Mouse (Mus musculus) embryonic fibroblast, embryonic 13.5 days (primary cell): Measurements from ENCODE around the gene Hivep3. TPM values are rescaled to one million over a fixed set of nuclear protein-coding genes. Genes with fewer than 3 reads are reported as not detected.
A peak's percentile ranks its signal among the peaks of the same experiment; 100 is the strongest.

Experiments
- H3K27ac ChIP-seq: 2 replicates; pipeline ENCODE4 v1.5.1; 2012; ENCODE audit warnings: low read length, control low read depth, inconsistent platforms; ENCODE audit not compliant: insufficient read depth
- H3K4me1 ChIP-seq: 2 replicates; pipeline ENCODE4 v1.6.1; 2011; ENCODE audit warnings: low read length; ENCODE audit not compliant: control insufficient read depth, insufficient read depth
- H3K4me3 ChIP-seq: 2 replicates; pipeline ENCODE4 v1.5.1; 2011; ENCODE audit warnings: mild to moderate bottlenecking, control low read depth, low read length; ENCODE audit not compliant: insufficient read depth
- CTCF ChIP-seq: IDR thresholded peaks from 2 replicates; pipeline ENCODE4 v1.5.1; 2011; ENCODE audit warnings: mild to moderate bottlenecking, control low read depth, low read length, moderate library complexity, borderline replicate concordance; ENCODE audit not compliant: insufficient read depth
- POLR2A ChIP-seq: IDR thresholded peaks from 2 replicates; pipeline ENCODE4 v1.6.1; 2011; ENCODE audit warnings: low read depth, mild to moderate bottlenecking, control low read depth, low read length, moderate library complexity
- polyA plus RNA-seq: library from polyadenylated mRNA; stranded (reverse); fragments of >200 nt; gene quantifications from 2 replicates; pipeline ENCODE4 v1.2.4, GENCODE M21; 2011; ENCODE audit warnings: low read depth; ENCODE audit not compliant: missing spikeins, insufficient read length

Gene Hivep3
- polyA plus RNA-seq, 1 experiment = 3.8 TPM

DNA sequence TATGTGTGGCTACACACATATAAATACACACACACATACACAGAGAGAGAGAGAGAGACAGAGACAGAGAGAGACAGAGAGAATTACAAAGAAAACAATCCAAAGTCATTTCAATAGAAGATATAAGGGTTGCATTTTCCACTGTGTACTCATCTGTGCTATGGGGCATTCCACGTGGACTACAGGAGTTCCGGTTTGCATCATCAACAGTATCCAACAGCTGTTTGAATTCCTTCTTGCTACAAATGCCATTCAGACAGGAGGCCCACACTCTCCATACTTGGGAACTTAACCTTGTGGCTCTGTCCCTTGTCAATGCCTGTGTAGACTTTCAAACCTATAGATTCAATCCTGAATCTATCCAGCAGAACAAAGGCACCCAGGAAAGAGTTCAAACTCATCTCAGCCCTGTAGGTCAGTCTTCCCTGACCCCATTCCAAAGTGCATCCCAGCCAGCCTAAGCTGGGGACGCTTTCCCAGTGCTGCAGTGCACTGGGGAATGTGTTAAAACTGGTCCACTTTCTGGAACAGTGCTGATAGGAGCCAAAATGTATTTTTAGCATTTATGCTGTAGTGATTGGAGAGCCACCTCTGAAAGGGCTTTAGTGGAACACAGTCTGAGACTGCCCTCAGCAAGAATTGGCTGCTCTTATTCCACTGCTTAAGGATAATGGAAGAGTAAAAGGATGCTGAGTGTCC, 335.4 kb downstream of the Hivep3 start:
- Histone ChIP-seq H3K4me3 (no peak overlapping the region), H3K27ac (no peak overlapping the region)
- no peak for TF ChIP-seq POLR2A
- TF ChIP-seq CTCF = no peak

DNA sequence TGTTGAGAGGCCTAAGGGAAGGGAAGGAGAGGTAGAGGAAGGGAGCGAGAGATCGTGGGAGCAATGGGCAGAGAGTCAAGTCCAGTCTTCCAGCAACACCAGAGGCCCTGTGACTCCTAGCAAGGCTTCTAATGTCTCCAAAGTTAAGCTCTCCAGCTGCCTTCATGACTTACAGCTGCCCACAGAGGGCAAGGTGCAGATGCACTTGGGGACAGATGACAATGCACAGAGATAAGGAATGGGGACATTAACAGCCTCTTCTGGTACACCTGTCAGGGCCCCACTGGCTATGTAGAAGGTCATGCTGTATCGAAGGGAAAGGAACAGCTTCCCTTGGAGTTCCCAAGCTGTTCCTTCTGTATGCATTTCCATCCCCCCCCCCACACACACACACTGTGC, 336.0 kb downstream of the Hivep3 start:
- no peak overlapping the region for H3K4me3 ChIP-seq
- peaks cover 6% of the 10 kb centered on the region for H3K4me1 ChIP-seq
- TF ChIP-seq POLR2A (no peak), CTCF (no peak)
- H3K27ac ChIP-seq = no peak overlapping the region

More for the DNA sequence above, 335.4 kb downstream of the Hivep3 start:
- H3K4me1 ChIP-seq = peaks cover 6% of the 10 kb centered on the region

DNA sequence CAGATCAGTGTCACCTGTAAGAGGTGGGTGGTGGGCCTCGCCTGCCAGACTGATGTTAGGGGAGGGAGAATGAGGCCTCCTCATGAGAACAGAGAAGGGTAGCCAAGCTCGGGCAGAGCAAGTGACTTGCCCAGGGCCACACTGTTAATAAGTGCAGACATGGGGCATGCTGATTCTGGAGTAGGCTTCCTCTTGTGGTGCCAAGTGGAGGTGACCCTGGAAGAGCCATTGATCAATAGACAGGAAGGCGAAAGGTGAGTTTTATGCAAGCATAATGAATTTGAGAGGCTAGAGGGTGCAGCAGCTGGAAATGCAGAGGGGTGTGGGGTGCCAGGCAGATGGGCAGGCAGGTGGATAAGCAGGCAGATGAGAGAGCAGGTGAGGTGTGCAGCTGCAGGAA, 337.8 kb downstream of the Hivep3 start:
- TF ChIP-seq POLR2A (no peak), CTCF (no peak)

DNA sequence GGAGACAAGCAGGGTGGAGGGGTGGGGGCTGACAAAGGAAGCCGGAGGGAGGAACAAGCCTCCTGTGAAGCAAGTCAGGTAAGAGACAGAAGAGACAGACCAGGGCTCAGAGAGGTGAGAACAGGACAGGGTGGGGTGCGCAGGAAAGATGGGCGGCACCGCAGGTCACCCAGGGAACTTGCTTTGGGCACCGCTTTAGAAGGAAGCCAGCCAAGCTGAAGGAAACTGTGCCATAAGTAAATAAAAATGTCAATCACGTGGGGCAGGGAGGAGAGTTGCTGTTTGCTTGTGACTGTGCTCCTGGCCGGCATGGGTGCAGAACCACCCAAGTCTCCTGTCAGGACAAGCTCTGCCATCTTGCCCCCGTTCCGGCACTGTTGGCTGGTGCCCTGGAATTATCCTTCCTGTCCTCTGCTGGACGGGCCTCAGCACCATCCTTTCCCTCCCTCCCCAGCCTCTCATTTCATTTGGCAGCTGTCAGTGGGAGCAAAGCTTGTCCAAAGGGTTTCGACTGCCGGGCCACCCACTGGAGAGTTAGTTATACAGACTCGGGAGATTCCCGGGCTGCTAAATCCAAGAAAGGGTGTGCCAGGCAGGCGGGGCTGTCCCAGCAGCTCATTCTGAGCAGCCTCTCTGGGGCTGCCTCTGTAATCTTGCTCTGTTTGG, 338.4 kb downstream of the Hivep3 start:
- H3K27ac ChIP-seq = no peak overlapping the region
- peaks cover 4% of the 10 kb centered on the region for H3K4me1 ChIP-seq
- no peak overlapping the region for H3K4me3 ChIP-seq
- TF ChIP-seq POLR2A = no peak
- no peak for TF ChIP-seq CTCF

More for the DNA sequence above, 337.8 kb downstream of the Hivep3 start:
- H3K4me1 ChIP-seq = peaks cover 6% of the 10 kb centered on the region
- H3K27ac ChIP-seq = no peak overlapping the region
- no peak overlapping the region for H3K4me3 ChIP-seq

DNA sequence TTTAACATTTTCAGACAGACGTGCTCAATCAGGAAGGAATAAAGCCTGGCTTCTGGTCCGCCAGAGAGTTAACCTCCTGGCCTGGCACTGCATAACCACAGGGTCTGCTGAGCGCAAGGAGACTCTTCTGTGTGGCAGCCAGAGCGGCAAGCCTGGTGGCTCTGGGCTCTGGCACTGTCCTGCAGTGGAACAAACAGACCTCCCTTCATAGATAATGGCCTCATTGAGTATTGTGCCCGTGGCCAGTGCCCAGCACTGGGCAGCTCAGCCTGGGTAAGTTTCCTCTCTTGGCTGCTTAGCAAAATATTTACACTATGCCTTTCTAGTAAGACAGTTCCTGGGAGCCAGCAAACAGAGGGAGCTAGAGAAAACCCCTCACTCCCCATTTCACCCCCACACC, 340.5 kb downstream of the Hivep3 start:
- no peak for TF ChIP-seq CTCF
- TF ChIP-seq POLR2A = no peak

DNA sequence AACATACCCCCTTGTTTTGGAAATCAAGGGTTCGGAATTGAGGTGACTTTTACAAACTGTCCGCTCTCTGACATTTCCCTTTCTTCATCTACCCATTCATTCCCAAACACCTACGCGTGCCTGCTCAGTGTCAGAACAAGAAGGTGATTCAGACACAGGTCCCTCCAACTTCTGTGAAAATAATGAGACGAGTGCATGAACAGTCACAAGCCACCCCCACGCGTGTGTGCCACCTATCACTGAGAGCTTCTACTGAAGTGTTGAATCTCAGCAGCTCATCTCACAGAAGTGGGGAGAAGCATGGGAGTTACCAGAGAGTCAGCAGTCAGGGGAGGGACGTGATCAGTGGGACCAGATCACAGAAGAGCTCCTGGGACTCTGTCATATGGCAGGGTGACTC, 343.7 kb downstream of the Hivep3 start:
- TF ChIP-seq POLR2A (no peak), CTCF (no peak)
- Histone ChIP-seq H3K4me1 (no peaks in the 10 kb centered on the region), H3K27ac (no peak overlapping the region), H3K4me3 (no peak overlapping the region)

More for the DNA sequence above, 340.5 kb downstream of the Hivep3 start:
- Histone ChIP-seq H3K4me1 (no peaks in the 10 kb centered on the region), H3K4me3 (no peak overlapping the region), H3K27ac (no peak overlapping the region)

DNA sequence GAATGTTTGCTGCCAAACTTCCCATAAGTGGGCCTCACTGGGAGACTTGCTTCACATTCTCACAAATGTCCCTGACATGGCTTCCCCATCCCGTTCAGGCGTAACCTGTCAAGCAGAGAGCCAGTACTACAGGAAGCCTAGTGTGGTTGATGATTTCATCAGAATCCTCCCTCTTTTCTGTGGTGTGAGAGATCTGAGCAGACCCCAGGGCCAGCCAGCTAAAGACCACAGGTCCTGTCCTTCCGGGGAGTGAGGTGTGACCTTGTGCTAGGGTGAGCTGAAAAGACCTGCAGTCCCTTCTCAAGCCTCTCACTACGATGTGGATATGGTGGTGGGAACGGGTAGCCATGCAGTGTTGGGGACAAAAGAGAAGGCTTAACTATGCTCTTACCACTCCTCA, 348.9 kb downstream of the Hivep3 start:
- TF ChIP-seq CTCF = no peak
- TF ChIP-seq POLR2A = no peak
- H3K4me1 ChIP-seq = 0 out of 2 replicates have a peak, but pooled peaks cover 2% of the 10 kb centered on the region
- H3K27ac ChIP-seq = peak overlapping the region; percentile 27; the same call in 1 of the 2 replicates
- no peak overlapping the region for H3K4me3 ChIP-seq

DNA sequence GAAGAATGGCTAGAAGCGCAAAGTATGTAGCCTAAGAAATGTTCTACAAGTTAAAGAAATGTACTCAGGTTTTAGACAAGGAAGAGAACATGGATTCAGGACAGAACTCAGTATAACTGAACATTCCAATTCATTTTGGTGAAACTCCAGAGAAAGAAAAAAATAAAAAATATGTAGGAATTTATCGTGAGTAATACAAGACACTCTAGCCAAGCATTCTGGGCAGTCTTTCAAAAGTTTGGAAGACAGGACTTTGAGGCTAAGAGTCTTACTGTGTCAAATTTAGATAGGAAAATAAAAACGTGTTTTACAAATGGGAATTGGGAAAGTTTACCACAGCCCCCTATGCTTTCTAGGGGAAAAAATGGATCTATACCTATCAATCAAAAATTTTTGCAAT, 350.1 kb downstream of the Hivep3 start:
- TF ChIP-seq CTCF = no peak
- no peak for TF ChIP-seq POLR2A
- Histone ChIP-seq H3K4me3 (no peak overlapping the region), H3K4me1 (0 out of 2 replicates have a peak, but pooled peaks cover 2% of the 10 kb centered on the region), H3K27ac (peak overlapping the region; percentile 86)

DNA sequence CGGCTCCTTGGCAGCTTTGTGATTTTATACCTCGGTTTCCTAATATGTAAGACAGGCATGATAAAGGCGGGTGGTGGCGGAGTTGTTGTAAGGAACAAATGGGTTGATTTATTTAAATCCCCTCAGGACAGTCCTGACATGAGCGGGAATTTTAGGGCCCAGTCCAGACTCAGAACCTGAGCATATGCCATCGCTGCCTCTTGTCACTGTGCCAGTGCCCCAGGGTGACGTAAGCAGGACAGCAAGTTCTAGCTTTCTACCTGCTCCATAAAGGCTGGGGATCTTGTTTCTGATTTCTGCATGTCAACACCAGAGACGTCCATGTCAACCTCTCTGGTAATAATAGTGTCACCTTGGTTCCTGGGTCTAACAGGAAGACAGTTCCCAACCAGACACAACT, 356.0 kb downstream of the Hivep3 start:
- Histone ChIP-seq H3K4me1 (no peaks in the 10 kb centered on the region), H3K27ac (no peak overlapping the region), H3K4me3 (no peak overlapping the region)
- TF ChIP-seq CTCF = no peak
- no peak for TF ChIP-seq POLR2A

DNA sequence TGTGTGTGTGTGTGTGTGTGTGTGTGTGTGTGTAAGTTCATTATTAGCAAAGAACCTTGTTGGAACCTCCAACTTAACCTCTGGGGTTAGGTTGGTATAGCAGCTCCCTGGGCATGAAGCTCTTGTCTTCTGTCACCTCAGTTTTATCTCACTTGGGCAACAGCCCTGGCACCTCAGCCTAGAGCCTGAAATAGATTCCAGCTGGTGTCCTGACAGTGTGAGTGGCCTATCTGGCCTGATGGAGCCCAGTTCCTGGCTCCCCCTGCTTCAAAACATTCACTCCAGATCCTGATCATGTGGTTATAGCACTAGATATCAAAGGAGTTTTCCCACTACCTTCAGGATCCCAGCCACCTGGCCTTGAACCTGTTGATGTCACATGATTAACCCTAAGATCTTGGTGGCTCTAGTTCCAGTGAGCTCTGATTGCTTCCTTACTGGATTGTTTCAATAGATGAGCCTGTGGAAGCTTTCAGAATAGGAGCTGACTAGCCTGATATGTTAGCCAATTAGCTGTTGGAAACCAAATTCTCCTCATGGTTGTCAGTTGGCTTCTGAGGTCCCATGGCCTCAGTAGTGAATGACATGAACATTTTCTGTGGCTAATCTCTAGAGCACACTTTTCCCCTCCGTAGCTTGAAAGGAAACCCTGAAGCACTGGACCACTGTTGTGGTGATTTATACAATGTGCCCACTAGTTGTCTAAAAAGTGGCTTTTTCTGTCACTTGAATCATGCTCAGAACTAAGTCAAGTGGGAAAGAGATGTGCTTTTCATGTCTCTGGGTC, 358.6 kb downstream of the Hivep3 start:
- no peak overlapping the region for H3K4me3 ChIP-seq
- TF ChIP-seq CTCF (no peak), POLR2A (no peak)
- no peak overlapping the region for H3K27ac ChIP-seq
- H3K4me1 ChIP-seq = no peaks in the 10 kb centered on the region
